Mouse (Mus musculus) ovary, adult 18-20 months (tissue): ENCODE measurements at regions not wholly inside any gene's neighbourhood (a gene's known extent, or its start where the extent isn't known, plus 50 kb on each side); places are given as distances from the start of the nearest gene placed in this dataset.

Experiments used
- DNase-seq: peaks from one replicate; pipeline ENCODE4 v3.0.0; 2022; ENCODE audit warnings: low spot score, mixed read lengths

GRCm38 (mm10) chr1:47094498-47094897 lies 201.8 kb upstream of the Slc39a10 start:
- DNase-seq = no peak

DNA sequence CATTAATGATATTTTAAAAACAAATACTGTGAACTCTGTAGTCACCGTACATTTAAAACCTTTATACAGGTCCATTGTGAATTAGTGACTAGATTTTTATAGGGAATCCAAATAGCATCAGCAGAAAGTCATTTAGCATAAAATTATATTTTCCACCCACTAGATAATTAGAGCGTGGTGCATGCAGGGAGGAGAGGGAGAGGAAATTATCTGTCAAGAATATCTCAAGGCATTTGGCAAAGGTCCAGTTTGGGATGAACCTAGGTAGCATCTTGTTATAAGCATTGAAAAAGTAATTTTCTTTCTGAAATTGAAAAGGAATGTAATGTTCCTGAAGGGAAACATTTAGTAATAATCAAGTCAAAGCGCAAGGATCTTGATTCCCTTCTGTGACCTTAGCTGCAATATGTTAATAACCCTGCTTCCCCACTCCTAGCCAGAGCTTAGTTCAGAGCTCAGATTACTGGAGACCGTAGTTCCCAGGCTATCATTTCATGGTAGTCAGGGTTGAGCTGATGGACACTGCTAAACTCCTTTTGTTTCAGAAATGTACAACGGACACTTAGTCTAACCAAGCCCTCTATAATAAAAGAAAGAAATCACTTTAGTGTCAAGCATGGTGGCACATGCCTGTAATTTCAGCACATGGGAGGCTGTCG lies 200.8 kb upstream of the Slc39a10 start:
- no peak for DNase-seq

GRCm38 (mm10) chr1:47076423-47076822 lies 183.8 kb upstream of the Slc39a10 start:
- DNase-seq = no peak

GRCm38 (mm10) chr1:47058149-47058548 lies 165.5 kb upstream of the Slc39a10 start:
- no peak for DNase-seq

- no peak for DNase-seq
Measured at GRCm38 (mm10) chr1:47057344-47057743, 164.7 kb upstream of the Slc39a10 start.

GRCm38 (mm10) chr1:47051109-47051508 lies 158.5 kb upstream of the Slc39a10 start:
- DNase-seq = no peak

DNA sequence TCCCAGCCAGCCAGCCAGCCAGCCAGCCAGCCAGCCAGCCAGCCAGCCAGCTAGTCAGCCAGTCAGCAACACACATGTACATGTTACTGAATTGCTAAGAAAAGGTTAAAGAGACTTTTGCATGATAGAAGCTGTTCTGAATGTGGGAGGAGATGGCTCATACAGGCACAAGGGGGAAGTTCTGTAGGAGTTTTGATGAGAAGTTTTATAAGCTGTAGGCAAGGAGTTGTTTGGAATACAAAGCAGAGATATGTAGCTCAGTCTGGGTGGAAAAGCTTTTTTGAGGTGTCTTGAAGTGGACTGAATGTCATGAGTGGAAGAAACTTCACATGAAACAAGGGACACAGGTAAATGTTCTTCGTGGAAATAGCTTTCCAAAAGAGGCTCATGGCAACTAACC lies 157.8 kb upstream of the Slc39a10 start:
- DNase-seq = no peak

DNA sequence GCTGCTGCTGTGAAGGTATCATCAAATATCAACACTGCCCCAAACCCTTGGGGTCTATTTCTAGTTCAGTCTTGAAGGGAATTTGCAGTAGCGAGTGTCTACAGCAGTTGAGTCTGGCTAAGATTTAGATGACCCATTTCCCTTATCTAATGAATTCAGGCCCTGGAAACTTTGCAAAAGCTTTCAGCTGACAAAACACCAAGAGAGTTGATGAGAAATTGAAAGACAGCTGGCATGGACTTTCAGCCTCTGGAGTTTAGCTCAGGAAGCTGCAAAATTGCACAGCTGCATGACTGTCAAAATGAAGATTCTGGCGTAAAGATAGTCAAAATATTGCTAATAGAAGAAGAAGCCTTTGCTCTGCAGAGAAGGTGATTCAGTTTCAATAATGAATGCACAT lies 144.9 kb upstream of the Slc39a10 start:
- DNase-seq = no peak

DNA sequence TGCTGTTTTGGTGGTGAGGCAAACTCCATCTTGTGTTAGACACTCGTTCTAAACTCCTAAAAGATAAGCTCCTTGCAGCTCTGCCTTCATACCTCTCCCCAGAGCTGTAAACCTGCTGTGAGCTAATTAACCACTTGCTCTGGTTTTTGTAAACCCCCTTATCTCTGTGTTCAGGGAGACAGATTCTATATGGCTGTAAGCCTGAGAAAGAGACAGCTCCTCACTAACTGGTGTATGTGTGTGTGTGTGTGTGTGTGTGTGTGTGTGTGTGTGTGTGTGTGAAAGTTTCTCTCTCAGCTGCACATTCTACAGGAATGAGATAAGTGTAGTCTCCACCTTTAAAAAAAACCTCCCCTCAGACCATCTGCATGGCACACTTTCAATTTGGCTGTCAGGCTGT lies 126.7 kb upstream of the Slc39a10 start:
- no peak for DNase-seq

- DNase-seq = no peak
Measured at GRCm38 (mm10) chr1:47014526-47014925, 121.9 kb upstream of the Slc39a10 start.

DNA sequence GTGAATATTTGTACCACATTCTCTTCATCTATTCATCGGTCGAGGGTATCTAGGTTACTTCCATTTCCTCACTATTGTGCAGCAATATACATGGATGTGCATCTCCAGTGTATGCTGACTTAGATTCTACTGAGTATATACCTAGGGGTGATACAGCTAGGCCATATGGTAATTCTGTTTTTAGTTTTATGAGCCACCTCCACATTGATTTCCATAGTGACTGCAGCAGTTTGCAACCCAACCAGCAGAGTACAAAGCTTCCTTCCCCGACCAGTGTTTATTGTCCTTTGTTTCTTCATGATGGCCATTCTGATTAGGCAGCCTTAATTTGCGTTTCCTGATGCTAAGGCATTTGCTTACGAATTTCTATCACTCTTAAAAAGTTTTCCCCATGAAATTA lies 111.1 kb upstream of the Slc39a10 start:
- DNase-seq = no peak

- no peak for DNase-seq
Measured at GRCm38 (mm10) chr1:46999337-46999736, 106.7 kb upstream of the Slc39a10 start.

DNA sequence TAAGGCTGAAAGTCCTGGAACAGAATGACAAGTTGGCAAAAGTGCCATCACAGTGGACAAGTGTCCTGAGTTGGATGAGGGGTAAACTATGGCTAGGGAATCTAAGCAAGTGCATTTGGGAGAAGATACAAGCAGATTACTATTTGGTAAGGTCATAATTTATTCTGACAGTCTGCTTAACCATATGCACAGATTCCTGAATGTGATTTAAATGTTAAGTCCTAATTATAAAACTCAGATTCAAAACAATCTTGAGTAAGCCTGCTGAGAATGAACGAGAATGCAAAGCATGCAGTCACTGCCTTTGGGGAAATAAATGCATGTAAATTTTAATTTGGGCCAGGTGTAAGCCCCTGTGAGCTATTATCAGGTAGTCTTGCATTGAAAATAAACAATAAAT lies 93.3 kb upstream of the Slc39a10 start:
- no peak for DNase-seq

DNA sequence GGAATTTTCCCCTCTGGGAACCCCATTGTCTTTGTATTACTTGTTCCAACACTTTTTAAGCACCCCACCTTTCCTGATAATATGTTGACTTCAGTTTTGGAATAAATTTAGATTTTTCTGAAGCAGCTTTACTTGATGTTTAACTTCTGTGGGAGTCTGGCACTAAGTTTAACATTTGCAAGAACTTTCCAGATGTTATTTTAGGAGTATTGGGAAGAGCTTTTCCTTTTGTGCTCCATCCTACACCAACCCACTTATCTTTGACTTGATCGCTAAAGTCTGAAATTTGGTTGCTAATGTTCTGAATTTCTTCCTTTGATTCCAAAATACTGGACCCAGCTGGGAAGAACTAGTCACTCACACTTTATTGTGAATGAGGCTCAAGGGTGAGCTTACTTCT lies 90.4 kb upstream of the Slc39a10 start:
- no peak for DNase-seq

- no peak for DNase-seq
Measured at GRCm38 (mm10) chr1:46970470-46970869, 77.8 kb upstream of the Slc39a10 start.

DNA sequence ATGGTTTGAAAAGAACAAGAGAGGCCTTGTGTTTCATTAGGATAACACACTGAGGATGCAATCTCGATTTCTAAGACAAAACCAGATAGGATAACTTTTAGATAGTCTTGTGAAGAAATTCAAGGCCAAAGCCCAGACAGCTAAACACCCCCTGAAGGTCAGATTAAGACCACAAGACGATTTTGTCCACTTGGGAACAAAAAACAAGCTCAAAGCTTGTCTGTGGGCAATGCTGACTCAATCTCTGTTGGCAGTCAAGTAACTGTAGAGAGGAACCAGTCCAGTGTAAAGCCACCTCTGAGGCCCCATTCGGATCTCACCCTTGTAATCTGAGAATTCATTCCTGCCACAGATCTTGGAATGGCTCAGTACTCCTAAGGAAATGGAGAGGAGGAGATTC lies 75.7 kb upstream of the Slc39a10 start:
- DNase-seq = peak; percentile 67

DNA sequence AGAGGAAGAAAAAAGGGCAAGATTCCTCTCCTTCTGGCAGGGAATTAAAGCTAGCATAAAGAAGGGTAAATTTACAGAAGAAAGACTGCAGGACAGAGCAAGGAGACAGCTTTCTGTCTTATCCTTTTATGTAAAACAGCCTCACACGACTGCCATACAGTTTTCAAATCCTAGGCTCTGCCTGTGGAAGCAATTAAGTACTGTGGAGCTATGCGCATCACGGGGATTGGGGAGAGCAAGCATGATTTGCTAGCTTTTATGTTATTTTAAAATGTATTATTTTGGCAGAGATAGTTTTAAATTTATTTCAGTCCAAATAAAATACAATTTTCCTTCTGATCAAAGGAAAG lies 74.2 kb upstream of the Slc39a10 start:
- no peak for DNase-seq

DNA sequence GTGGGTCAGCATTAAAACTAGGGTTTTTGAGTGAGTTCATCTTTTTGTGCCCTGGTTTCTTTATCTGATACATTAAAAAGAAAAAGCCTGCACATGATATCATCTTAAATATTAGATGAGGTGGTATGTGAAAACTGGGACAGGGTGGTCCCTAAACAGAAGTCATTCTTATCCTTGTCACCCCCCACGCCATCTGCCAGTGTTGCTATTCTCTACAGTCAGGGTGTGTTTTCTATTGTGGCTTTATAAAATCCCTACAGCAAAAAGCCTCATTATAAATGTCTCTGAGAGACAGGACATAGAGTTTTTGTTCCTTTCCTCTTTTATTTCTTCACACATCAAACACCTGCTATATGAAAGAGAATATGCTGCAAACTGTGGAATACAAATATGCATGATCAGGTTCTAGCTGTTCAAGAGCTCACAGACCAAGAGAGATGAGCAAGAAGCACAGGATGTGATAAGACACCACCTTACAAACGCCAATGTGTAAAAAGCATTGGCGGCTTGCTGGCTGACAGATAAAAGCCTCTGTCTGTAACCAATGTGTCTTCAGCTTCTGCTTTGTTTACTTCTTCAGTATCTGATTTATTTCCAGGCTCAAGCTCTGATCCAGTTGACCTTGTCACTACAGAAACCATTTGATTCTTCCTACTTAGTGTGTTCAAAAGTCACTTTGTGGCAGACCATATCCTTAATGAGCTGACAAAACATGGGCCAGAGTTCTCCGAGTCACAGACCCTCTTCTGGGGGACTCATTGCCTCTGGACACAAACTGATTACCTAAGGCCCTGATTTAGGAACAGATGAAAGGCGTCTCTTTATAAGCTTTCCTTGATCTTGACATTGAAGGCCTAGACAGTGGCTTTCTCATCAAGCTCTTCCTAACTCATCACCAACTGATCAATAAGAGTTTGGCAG lies 73.6 kb upstream of the Slc39a10 start:
- DNase-seq = peak; percentile 3

DNA sequence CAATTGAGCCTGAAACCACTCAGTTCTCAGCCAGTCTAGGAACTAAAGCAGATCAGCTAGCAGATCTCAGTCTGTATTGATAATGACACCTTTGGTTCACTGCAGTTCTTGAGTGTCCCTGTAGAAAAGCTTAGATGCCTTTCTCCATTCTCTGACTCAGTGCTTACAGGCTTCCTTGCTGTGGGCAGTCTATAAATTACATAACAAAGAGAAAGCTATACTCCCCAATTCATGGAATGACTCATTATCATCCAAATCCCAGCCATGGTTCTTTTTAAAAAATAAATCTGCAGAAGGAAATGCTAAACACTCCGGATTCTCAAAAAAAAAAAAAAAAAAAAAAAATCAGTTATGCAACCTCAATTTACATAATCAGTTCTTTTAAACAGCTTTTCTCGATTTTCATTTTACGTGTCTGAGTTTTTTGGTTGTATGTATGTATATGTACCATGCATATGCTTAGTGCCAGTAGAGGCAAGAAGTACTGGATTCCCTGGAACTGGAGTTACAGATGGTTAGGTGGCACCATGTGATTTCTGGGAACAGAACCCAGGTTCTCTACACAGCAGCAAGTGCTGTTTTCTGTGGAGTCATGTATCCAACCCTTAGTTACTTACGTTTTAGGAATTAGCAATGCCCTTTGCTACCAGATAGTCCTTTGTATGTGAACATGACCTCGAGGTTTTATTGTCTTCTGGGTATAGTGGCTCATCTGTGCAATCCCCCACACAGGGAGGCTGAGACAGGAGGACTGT lies 71.5 kb upstream of the Slc39a10 start:
- DNase-seq = no peak
